Mouse (Mus musculus): ENCODE data around the gene Slc1a3. TPM values are rescaled to one million over a fixed set of nuclear protein-coding genes. Genes with fewer than 3 reads are reported as not detected.

The Slc1a3 gene
- polyA plus RNA-seq, 1 experiment = 10.6 TPM

GRCm38 (mm10) chr15:8734363-8734739 is 23.8 kb upstream of the Slc1a3 start:
- Histone ChIP-seq H3K4me3 (replicated peaks; ENCODE audit: control insufficient read depth, low read depth, low read length) (no peak overlapping the region), H3K4me1 (ENCODE audit: control insufficient read depth, insufficient read depth, low read length) (no peaks in the 10 kb centered on the region), H3K27ac (ENCODE audit: control insufficient read depth, insufficient read depth, low read depth, low read length, poor library complexity) (no peak overlapping the region)
- no peak for TF ChIP-seq CTCF (IDR thresholded peaks at IDR 0.05; ENCODE audit: control insufficient read depth, insufficient read depth, low read length)
- TF ChIP-seq POLR2A (IDR thresholded peaks at IDR 0.05; ENCODE audit: borderline replicate concordance, control insufficient read depth, low read depth, low read length) = no peak
- WGBS = 69% methylated on average over 6 of the region's 6 CpGs

GRCm38 (mm10) chr15:8733669-8734362 is 23.3 kb upstream of the Slc1a3 start:
- no peak overlapping the region for H3K27ac ChIP-seq (ENCODE audit: control insufficient read depth, insufficient read depth, low read depth, low read length, poor library complexity)
- H3K4me1 ChIP-seq (ENCODE audit: control insufficient read depth, insufficient read depth, low read length) = no peaks in the 10 kb centered on the region
- 55% methylated on average over 7 of the region's 7 CpGs for WGBS
- TF ChIP-seq POLR2A (IDR thresholded peaks at IDR 0.05; ENCODE audit: borderline replicate concordance, control insufficient read depth, low read depth, low read length) (no peak), CTCF (IDR thresholded peaks at IDR 0.05; ENCODE audit: control insufficient read depth, insufficient read depth, low read length) (no peak)
- H3K4me3 ChIP-seq (replicated peaks; ENCODE audit: control insufficient read depth, low read depth, low read length) = no peak overlapping the region

DNA sequence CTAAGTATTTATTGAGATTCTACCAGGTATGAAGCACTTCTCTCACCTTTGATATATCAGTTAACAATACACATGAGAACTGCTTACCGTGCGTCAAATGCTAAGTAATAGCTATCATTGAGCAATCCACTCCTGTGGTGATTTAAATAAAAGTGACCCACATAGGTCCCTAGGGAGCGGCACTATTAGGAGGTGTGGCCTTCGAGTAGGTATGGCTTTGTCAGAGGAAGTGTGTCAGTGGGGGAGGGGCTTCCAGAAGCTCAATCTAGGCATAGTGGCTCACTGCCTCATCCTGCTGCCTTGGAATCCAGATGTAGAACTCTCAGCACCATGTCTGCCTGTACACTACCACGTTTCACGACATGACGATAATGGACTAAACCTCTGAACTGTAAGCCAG is 18.3 kb upstream of the Slc1a3 start:
- Histone ChIP-seq H3K4me3 (replicated peaks; ENCODE audit: control insufficient read depth, low read depth, low read length) (no peak overlapping the region), H3K27ac (ENCODE audit: control insufficient read depth, insufficient read depth, low read depth, low read length, poor library complexity) (no peak overlapping the region), H3K4me1 (ENCODE audit: control insufficient read depth, insufficient read depth, low read length) (no peaks in the 10 kb centered on the region)
- TF ChIP-seq CTCF (IDR thresholded peaks at IDR 0.05; ENCODE audit: control insufficient read depth, insufficient read depth, low read length) (no peak), POLR2A (IDR thresholded peaks at IDR 0.05; ENCODE audit: borderline replicate concordance, control insufficient read depth, low read depth, low read length) (no peak)
- WGBS = 84% methylated on average over 7 of the region's 7 CpGs

DNA sequence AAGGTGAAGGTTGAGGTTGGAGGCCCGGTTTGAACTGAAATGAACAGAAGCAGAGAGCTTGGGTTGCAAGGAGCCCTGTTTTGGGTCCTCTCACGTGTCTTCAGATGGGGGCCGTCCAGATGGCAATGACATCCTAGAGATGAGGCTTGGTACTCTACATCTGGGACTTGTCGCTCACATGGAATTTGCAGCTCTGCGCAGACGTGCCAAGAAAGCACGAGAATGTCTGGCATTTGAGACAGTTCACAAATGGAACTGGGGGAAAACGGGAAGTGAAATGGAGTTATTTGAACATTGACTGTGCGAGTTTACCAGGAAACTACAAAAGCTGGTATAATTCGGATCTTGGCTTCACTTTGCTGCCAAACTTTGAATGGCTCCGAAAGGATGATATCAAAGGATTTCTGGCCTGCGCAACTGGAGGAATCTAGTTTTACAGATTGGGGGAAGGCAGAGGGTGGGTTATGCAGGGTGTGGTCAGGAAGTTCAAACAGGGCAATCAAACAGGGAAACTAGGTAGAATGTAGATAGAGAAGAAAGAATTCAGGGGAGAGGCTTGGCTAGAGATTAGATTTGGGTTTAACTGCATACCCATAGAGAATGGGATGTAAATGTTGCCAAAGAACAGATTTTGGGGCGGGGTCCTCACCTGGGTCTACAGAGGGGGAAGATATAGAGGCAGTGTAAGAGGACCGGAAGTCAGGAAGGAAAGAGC is 12.0 kb upstream of the Slc1a3 start:
- H3K27ac ChIP-seq (ENCODE audit: control insufficient read depth, insufficient read depth, low read depth, low read length, poor library complexity) = no peak overlapping the region
- H3K4me3 ChIP-seq (replicated peaks; ENCODE audit: control insufficient read depth, low read depth, low read length) = no peak overlapping the region
- TF ChIP-seq CTCF (IDR thresholded peaks at IDR 0.05; ENCODE audit: control insufficient read depth, insufficient read depth, low read length) (no peak), POLR2A (IDR thresholded peaks at IDR 0.05; ENCODE audit: borderline replicate concordance, control insufficient read depth, low read depth, low read length) (no peak)
- WGBS = 77% methylated on average over 14 of the region's 14 CpGs
- no peaks in the 10 kb centered on the region for H3K4me1 ChIP-seq (ENCODE audit: control insufficient read depth, insufficient read depth, low read length)

GRCm38 (mm10) chr15:8721746-8722145 is 11.2 kb upstream of the Slc1a3 start:
- no peak for TF ChIP-seq POLR2A (IDR thresholded peaks at IDR 0.05; ENCODE audit: borderline replicate concordance, control insufficient read depth, low read depth, low read length)
- no peak for TF ChIP-seq CTCF (IDR thresholded peaks at IDR 0.05; ENCODE audit: control insufficient read depth, insufficient read depth, low read length)
- Histone ChIP-seq H3K4me1 (ENCODE audit: control insufficient read depth, insufficient read depth, low read length) (no peaks in the 10 kb centered on the region), H3K4me3 (replicated peaks; ENCODE audit: control insufficient read depth, low read depth, low read length) (no peak overlapping the region), H3K27ac (ENCODE audit: control insufficient read depth, insufficient read depth, low read depth, low read length, poor library complexity) (no peak overlapping the region)
- 79% methylated on average over 3 of the region's 3 CpGs for WGBS

DNA sequence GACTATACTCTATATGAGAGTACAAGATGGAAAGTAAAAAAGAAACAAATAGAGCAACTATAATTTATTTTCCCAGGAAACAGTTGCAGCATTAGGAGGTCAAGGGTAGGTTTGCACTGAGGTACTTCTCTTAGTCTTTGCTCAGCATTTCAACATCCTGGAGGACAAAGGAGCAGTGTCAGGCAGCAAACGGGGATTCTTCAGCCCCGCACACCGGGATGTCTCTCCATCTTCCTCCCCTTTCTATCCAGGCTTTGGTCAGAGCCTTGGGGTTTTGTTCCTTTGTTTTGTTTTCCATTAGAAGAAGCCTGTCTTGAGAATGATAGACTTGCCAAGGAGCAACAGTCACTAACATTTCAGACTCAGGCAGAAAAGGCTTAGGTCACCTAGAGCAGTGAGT is 10.4 kb upstream of the Slc1a3 start:
- Histone ChIP-seq H3K27ac (ENCODE audit: control insufficient read depth, insufficient read depth, low read depth, low read length, poor library complexity) (no peak overlapping the region), H3K4me3 (replicated peaks; ENCODE audit: control insufficient read depth, low read depth, low read length) (no peak overlapping the region), H3K4me1 (ENCODE audit: control insufficient read depth, insufficient read depth, low read length) (no peaks in the 10 kb centered on the region)
- TF ChIP-seq CTCF (IDR thresholded peaks at IDR 0.05; ENCODE audit: control insufficient read depth, insufficient read depth, low read length) (no peak), POLR2A (IDR thresholded peaks at IDR 0.05; ENCODE audit: borderline replicate concordance, control insufficient read depth, low read depth, low read length) (no peak)
- WGBS = 85% methylated on average over 3 of the region's 3 CpGs

DNA sequence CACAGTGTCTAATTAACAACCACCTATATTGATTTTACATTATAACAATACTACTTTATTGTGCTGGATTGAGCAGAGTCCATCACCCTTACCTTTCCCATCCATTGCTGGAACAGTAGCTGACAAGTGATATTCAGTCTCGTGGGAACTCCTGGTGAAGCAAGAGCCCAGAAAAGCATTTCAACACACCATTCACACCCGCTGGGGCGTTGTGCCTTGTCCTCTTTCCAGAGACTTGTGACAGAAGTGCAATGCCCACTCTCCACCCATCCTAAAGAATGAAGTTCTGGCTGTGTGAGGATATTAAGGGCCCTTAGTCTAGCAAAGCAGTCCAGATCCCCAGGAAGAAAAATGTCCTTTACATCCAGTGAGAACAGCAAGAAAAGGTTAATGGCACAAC is 7.9 kb upstream of the Slc1a3 start:
- TF ChIP-seq POLR2A (IDR thresholded peaks at IDR 0.05; ENCODE audit: borderline replicate concordance, control insufficient read depth, low read depth, low read length) = no peak
- TF ChIP-seq CTCF (IDR thresholded peaks at IDR 0.05; ENCODE audit: control insufficient read depth, insufficient read depth, low read length) = no peak
- no peak overlapping the region for H3K4me3 ChIP-seq (replicated peaks; ENCODE audit: control insufficient read depth, low read depth, low read length)
- no peak overlapping the region for H3K27ac ChIP-seq (ENCODE audit: control insufficient read depth, insufficient read depth, low read depth, low read length, poor library complexity)
- no peaks in the 10 kb centered on the region for H3K4me1 ChIP-seq (ENCODE audit: control insufficient read depth, insufficient read depth, low read length)
- WGBS = 52% methylated on average over 3 of the region's 3 CpGs

DNA sequence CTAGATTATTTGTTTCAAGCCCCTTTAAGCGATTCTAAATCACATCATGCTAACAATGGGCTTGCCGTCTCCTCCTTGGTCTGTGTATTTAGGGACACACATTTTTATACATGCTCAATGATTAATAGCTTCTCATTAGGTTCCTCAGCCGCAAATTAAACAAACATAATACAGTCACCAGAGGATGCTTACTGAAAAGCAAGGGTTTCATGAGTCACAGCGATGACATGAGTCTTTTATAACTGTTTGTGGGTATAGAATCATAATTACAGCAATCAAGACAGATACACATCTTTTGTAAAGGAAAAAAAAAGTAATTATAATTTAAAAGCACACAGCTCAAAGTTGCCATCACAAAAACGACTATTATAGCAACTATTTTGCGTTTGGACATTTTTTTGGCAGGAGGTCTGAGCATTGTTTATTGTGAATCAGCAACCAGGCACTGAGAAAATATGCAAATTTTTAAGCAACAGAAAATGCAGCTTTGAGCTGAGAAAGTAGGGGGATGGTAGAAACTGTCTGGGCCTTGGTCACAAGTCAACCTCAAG is 6.5 kb upstream of the Slc1a3 start:
- 49% methylated on average over 6 of the region's 6 CpGs for WGBS
- no peaks in the 10 kb centered on the region for H3K4me1 ChIP-seq (ENCODE audit: control insufficient read depth, insufficient read depth, low read length)
- TF ChIP-seq POLR2A (IDR thresholded peaks at IDR 0.05; ENCODE audit: borderline replicate concordance, control insufficient read depth, low read depth, low read length) (no peak), CTCF (IDR thresholded peaks at IDR 0.05; ENCODE audit: control insufficient read depth, insufficient read depth, low read length) (no peak)
- no peak overlapping the region for H3K27ac ChIP-seq (ENCODE audit: control insufficient read depth, insufficient read depth, low read depth, low read length, poor library complexity)
- H3K4me3 ChIP-seq (replicated peaks; ENCODE audit: control insufficient read depth, low read depth, low read length) = no peak overlapping the region

All from bone marrow, adult 2 months (tissue).